In the genomic region with DNA sequence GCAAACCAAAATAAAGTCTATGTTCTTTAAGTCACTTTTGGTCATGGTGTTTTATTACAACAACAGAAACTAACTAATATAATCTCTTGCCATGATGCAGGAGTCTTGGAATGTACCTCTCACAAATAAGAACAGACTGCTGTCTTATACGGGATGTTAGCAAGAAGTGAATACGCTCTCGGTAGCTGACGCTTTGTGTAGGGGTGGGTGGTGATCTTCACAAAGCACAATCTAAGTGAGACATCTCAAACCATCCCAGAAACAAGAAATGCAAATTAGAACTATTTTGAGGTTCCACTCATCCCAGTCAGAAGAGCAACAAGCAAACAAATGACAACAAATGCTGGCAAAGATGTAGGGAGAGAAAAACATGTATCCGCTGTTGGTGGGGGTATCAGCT, we compare ENCODE assay signal across 18 mouse cellular contexts.
DNase-seq lines count a peak whose midpoint lies in the region.
"Had no signal": no experiment of that assay in that cellular context is flagged by ENCODE, and none has a peak within 500 bp of the region (broad histone marks: within the 10 kb centered on the region; RNA-seq: fewer than 3 reads in every experiment).

No protein-coding gene starts in this region.

- H3K27ac ChIP-seq in embryonic facial prominence, embryonic 10.5 days (replicated peaks), result no peak overlapping the region
- H3K27ac ChIP-seq: embryonic facial prominence, embryonic 13.5 days; embryonic facial prominence, embryonic 15.5 days; forebrain, embryonic 10.5 days; forebrain, embryonic 12.5 days had no signal

- H3K9me3 ChIP-seq in embryonic facial prominence, embryonic 10.5 days, result no peaks in the 10 kb centered on the region
- H3K9me3 ChIP-seq: embryonic facial prominence, embryonic 13.5 days; embryonic facial prominence, embryonic 15.5 days; forebrain, embryonic 10.5 days; forebrain, embryonic 12.5 days had no signal

- H3K36me3 ChIP-seq in embryonic facial prominence, embryonic 10.5 days (replicated peaks), result no peaks in the 10 kb centered on the region
- H3K36me3 ChIP-seq: embryonic facial prominence, embryonic 13.5 days; embryonic facial prominence, embryonic 15.5 days; forebrain, embryonic 10.5 days; forebrain, embryonic 12.5 days had no signal

- H3K4me3 ChIP-seq in embryonic facial prominence, embryonic 10.5 days, result no peak overlapping the region
- H3K4me3 ChIP-seq: embryonic facial prominence, embryonic 13.5 days; embryonic facial prominence, embryonic 15.5 days; erythroblast, embryonic 14.5 days; forebrain, embryonic 10.5 days; forebrain, embryonic 12.5 days had no signal

- 93% methylated on average over 5 of the region's 5 CpGs for WGBS in embryonic facial prominence, embryonic 10.5 days

- intact Hi-C loops in heart, postnatal 10 days (cut with DNase I), result no loop called here

- H3K4me1 ChIP-seq in embryonic facial prominence, embryonic 10.5 days, result no peaks in the 10 kb centered on the region
- H3K4me1 ChIP-seq: embryonic facial prominence, embryonic 13.5 days; embryonic facial prominence, embryonic 15.5 days; forebrain, embryonic 10.5 days; forebrain, embryonic 12.5 days had no signal

- H3K27me3 ChIP-seq in embryonic facial prominence, embryonic 10.5 days (replicated peaks; ENCODE audit: low read depth, poor library complexity, severe bottlenecking), result no peaks in the 10 kb centered on the region
- H3K27me3 ChIP-seq: embryonic facial prominence, embryonic 13.5 days; embryonic facial prominence, embryonic 15.5 days; forebrain, embryonic 12.5 days had no signal

- DNase-seq in heart, adult 11 months, result peak; percentile 56
- no peak for DNase-seq in heart, postnatal 10 days
- DNase-seq in right cerebral cortex, adult 18-20 months, result peak; percentile 42
- DNase-seq in right cerebral cortex, postnatal 25 days, result no peak
- DNase-seq in embryonic facial prominence, embryonic 10.5 days (ENCODE audit: low spot score), result no peak
- DNase-seq: adrenal gland, adult 2 months; adrenal gland, postnatal 10 days; adrenal gland, postnatal 25 days; cerebellum, adult 11-12 months; cerebellum, adult 2 months; cerebellum, adult 9-10 months; cerebellum, postnatal 10 days; cerebellum, postnatal 25 days had no signal

Comparison
In these comparisons a context has a peak if more than half of its experiments do, and no peak if none do; other contexts are left out.
1. DNase-seq: peak in heart, adult 11 months (single experiment) and right cerebral cortex, adult 18-20 months (single experiment); none in heart, postnatal 10 days (0 of 2), right cerebral cortex, postnatal 25 days (single experiment) and embryonic facial prominence, embryonic 10.5 days (single experiment).